ENCODE assay signal across 17 mouse cellular contexts in genomic region chr1:73560594-73560993, GRCm38 (mm10).
"Had no signal": no experiment of that assay in that cellular context is flagged by ENCODE, and none has a peak within 500 bp of the region (broad histone marks: within the 10 kb centered on the region; RNA-seq: fewer than 3 reads in every experiment).

No protein-coding gene starts in this region.

- ATAC-seq: liver, embryonic 12.5 days; liver, postnatal 0 days; lung, postnatal 0 days; midbrain, embryonic 13.5 days; midbrain, embryonic 15.5 days; midbrain, embryonic 16.5 days had no signal

- DNase-seq: left cerebral cortex, postnatal 4 days; liver; liver, embryonic 13.5 days; liver, postnatal 0 days; lung, adult 18-20 months; lung, adult 2 months; lung, embryonic 14.5 days; lung, postnatal 10 days; lung, postnatal 14 days; lung, postnatal 36 days; lung, postnatal 4 days; midbrain, embryonic 14.5 days had no signal
